17 mouse cellular contexts compared by ENCODE assay signal in genomic region chr1:192480072-192480784, GRCm38 (mm10).
"Had no signal": no experiment of that assay in that cellular context is flagged by ENCODE, and none has a peak within 500 bp of the region (broad histone marks: within the 10 kb centered on the region; RNA-seq: fewer than 3 reads in every experiment).

No protein-coding gene starts in this region.

- H3K4me3 ChIP-seq: lung, embryonic 15.5 days; megakaryocyte, embryonic 14.5 days; midbrain, embryonic 13.5 days; midbrain, embryonic 15.5 days; neural tube, embryonic 12.5 days; stomach, embryonic 15.5 days had no signal

- DNase-seq: liver, postnatal 0 days; lung, adult 2 months; lung, postnatal 14 days; lung, postnatal 36 days; right cerebral cortex, postnatal 14 days; thymus, adult 2 months; thymus, postnatal 14 days; thymus, postnatal 36 days had no signal

- ATAC-seq: liver, postnatal 0 days; lung, postnatal 0 days; midbrain, embryonic 13.5 days; midbrain, embryonic 15.5 days had no signal

- H3K27ac ChIP-seq: lung, embryonic 15.5 days; macrophage; midbrain, embryonic 13.5 days; midbrain, embryonic 15.5 days; neural tube, embryonic 12.5 days; stomach, embryonic 15.5 days; stomach, postnatal 0 days had no signal
